Mouse (Mus musculus) CH12.LX (cell line): Measurements from ENCODE around the gene Insm1.

Source experiments
- BHLHE40 ChIP-seq: IDR thresholded peaks from 2 replicates; pipeline ENCODE4 v1.6.1; 2011; ENCODE audit warnings: mild to moderate bottlenecking, low read depth, low read length, improper control_type of control experiment
- CHD1 ChIP-seq: IDR thresholded peaks from 2 replicates; pipeline ENCODE4 v1.6.1; 2012; ENCODE audit warnings: low read depth, low read length, improper control_type of control experiment, inconsistent platforms
- CHD2 ChIP-seq: IDR thresholded peaks from 2 replicates; pipeline ENCODE4 v1.6.1; 2011; ENCODE audit warnings: low read length, improper control_type of control experiment
- CTCF ChIP-seq, 2 experiments: IDR thresholded peaks in 1 of 2; conservative IDR thresholded peaks in 1 of 2; 2 replicates each; pipeline ENCODE4 v1.5.1; 2011 to 2012; ENCODE audit warnings: low read depth in 2 of 2, low read length in 2 of 2, improper control_type of control experiment in 1 of 2, inconsistent platforms in 1 of 2, mild to moderate bottlenecking in 1 of 2, moderate library complexity in 1 of 2
- JUND ChIP-seq: conservative IDR thresholded peaks from 2 replicates; pipeline ENCODE4 v1.6.1; 2011; ENCODE audit warnings: low read depth, low read length, improper control_type of control experiment
- MAX ChIP-seq: IDR thresholded peaks from 2 replicates; pipeline ENCODE4 v1.6.1; 2011; ENCODE audit warnings: low read length, improper control_type of control experiment
- MYC ChIP-seq: IDR thresholded peaks from 2 replicates; pipeline ENCODE4 v1.6.1; 2011; ENCODE audit warnings: low read depth, mild to moderate bottlenecking, improper control_type of control experiment, low read length
- NELFE ChIP-seq: IDR thresholded peaks from 2 replicates; pipeline ENCODE4 v1.6.1; 2011; ENCODE audit warnings: low read depth, low read length, improper control_type of control experiment
- POLR2A ChIP-seq: IDR thresholded peaks from 2 replicates; pipeline ENCODE4 v1.6.1; 2011; ENCODE audit warnings: low read depth, mild to moderate bottlenecking, improper control_type of control experiment, low read length
- TCF12 ChIP-seq: IDR thresholded peaks from 2 replicates; pipeline ENCODE4 v1.6.1; 2014; ENCODE audit warnings: low read depth, mild to moderate bottlenecking, inconsistent platforms, low read length, improper control_type of control experiment
- USF2 ChIP-seq: conservative IDR thresholded peaks from 2 replicates; pipeline ENCODE4 v1.6.1; 2011; ENCODE audit warnings: low read depth, low read length, improper control_type of control experiment
- ZC3H11A ChIP-seq: IDR thresholded peaks from 2 replicates; pipeline ENCODE4 v1.6.1; 2012; ENCODE audit warnings: low read depth, mild to moderate bottlenecking, inconsistent platforms, low read length, improper control_type of control experiment
- ZKSCAN1 ChIP-seq: IDR thresholded peaks from 2 replicates; pipeline ENCODE4 v1.6.1; 2012; ENCODE audit warnings: low read depth, inconsistent platforms, low read length, improper control_type of control experiment, borderline replicate concordance
- ZMIZ1 ChIP-seq: IDR thresholded peaks from 2 replicates; pipeline ENCODE4 v1.6.1; 2012; ENCODE audit warnings: low read depth, mild to moderate bottlenecking, inconsistent platforms, low read length, improper control_type of control experiment

- TF ChIP-seq CTCF (conservative IDR thresholded peaks at IDR 0.05 in 1 of 2, IDR thresholded peaks at IDR 0.05 in 1 of 2; ENCODE audit: low read depth in 2 of 2, low read length in 2 of 2) (no peak), ZKSCAN1 (no peak), MAX (0 out of 2 replicates have a peak, but pooled peaks have one; percentile 28), CHD1 (no peak), CHD2 (no peak), POLR2A (no peak), USF2 (no peak), TCF12 (no peak), MYC (no peak), ZMIZ1 (no peak), NELFE (no peak), BHLHE40 (peak; percentile 41; the same call in 1 of the 2 replicates), JUND (no peak), ZC3H11A (no peak)
These were observed 5.3 kb upstream of the Insm1 start for GRCm38 (mm10) chr2:146216111-146217064.
